Mouse (Mus musculus) liver, embryonic 11.5 days (tissue): Measurements from ENCODE around the gene Slc39a11. TPM values are rescaled to one million over a fixed set of nuclear protein-coding genes. Genes with fewer than 3 reads are reported as not detected.

ENCODE experiments used
- ATAC-seq: fragments of 200-750 bp; cut with Nextera tagmentation; replicated peaks from 2 replicates; pipeline ENCODE4 v1.8.0; 2017; ENCODE audit warnings: moderate number of reproducible peaks, mild to moderate bottlenecking, moderate TSS enrichment, moderate library complexity; ENCODE audit not compliant: low FRiP score
- DNase-seq: peaks from one replicate; pipeline ENCODE4 v3.0.0-alpha.2; 2017; ENCODE audit warnings: low spot score
- H3K27ac ChIP-seq: fragments of 300-500 bp; sonication (generic); 2 replicates; pipeline ENCODE4 v1.5.1; 2014; ENCODE audit warnings: mild to moderate bottlenecking, low read depth, low read length, control low read depth
- H3K27me3 ChIP-seq: fragments of 300-500 bp; sonication (generic); replicated peaks from 2 replicates; pipeline ENCODE4 v1.6.1; 2014; ENCODE audit warnings: low read length, mixed read lengths; ENCODE audit not compliant: control insufficient read depth, insufficient read depth
- H3K36me3 ChIP-seq: fragments of 300-500 bp; sonication (generic); 2 replicates; pipeline ENCODE4 v1.6.1; 2014; ENCODE audit warnings: mild to moderate bottlenecking, low read length, moderate library complexity, mixed read lengths; ENCODE audit not compliant: control insufficient read depth, insufficient read depth
- H3K4me1 ChIP-seq: fragments of 300-500 bp; sonication (generic); replicated peaks from 2 replicates; pipeline ENCODE4 v1.6.1; 2014; ENCODE audit warnings: low read length, mixed read lengths; ENCODE audit not compliant: control insufficient read depth, insufficient read depth
- H3K4me2 ChIP-seq: fragments of 300-500 bp; sonication (generic); 2 replicates; pipeline ENCODE4 v1.6.1; 2014; ENCODE audit warnings: mild to moderate bottlenecking, control low read depth, moderate library complexity
- H3K4me3 ChIP-seq: fragments of 300-500 bp; sonication (generic); 2 replicates; pipeline ENCODE4 v1.5.1; 2014; ENCODE audit warnings: low read depth, low read length, control low read depth
- H3K9ac ChIP-seq: fragments of 300-500 bp; sonication (generic); 2 replicates; pipeline ENCODE4 v1.6.1; 2014; ENCODE audit warnings: low read depth, low read length, control low read depth
- H3K9me3 ChIP-seq: fragments of 300-500 bp; sonication (generic); 2 replicates; pipeline ENCODE4 v1.6.1; 2016; ENCODE audit warnings: low read length, inconsistent platforms, mixed read lengths; ENCODE audit not compliant: control insufficient read depth
- WGBS: fragments of 180-500 bp; shearing (Covaris S2); extraction: QIAGEN DNeasy Blood & Tissue Kit; methylation state at CpG from one replicate; pipeline ENCODE4 v1.1.7; 2014; 5-methylcytosine and 5-hydroxymethylcytosine counted together
- polyA plus RNA-seq: library from polyadenylated mRNA; unstranded; fragments of >200 nt; fragmentation: Nextera tagmentation; extraction: Ambion mirVana; gene quantifications from 2 replicates; pipeline ENCODE4 v1.2.1, GENCODE M21; 2014

Slc39a11 gene
- polyA plus RNA-seq, 1 experiment from 2014 or later, result 20.9 TPM

- H3K4me3 ChIP-seq, result no peak overlapping the region
- ATAC-seq (no peak), DNase-seq (no peak)
- no peaks in the 10 kb centered on the region for H3K27me3 ChIP-seq
- 73% methylated on average over 3 of the region's 3 CpGs for WGBS
- H3K36me3 ChIP-seq, result no peaks in the 10 kb centered on the region; the same call in 1 of the 2 replicates
- H3K9me3 ChIP-seq, result no peaks in the 10 kb centered on the region
- H3K4me2 ChIP-seq, result no peak overlapping the region
- no peak overlapping the region for H3K27ac ChIP-seq
- no peak overlapping the region for H3K9ac ChIP-seq
- no peaks in the 10 kb centered on the region for H3K4me1 ChIP-seq
These were observed 224.4 kb downstream of the Slc39a11 start for GRCm38 (mm10) chr11:113425454-113425853.

GRCm38 (mm10) chr11:113424765-113425164, 225.1 kb downstream of the Slc39a11 start:
- Histone ChIP-seq H3K4me2 (no peak overlapping the region), H3K4me1 (no peaks in the 10 kb centered on the region), H3K9me3 (no peaks in the 10 kb centered on the region), H3K36me3 (no peaks in the 10 kb centered on the region; the same call in 1 of the 2 replicates), H3K4me3 (no peak overlapping the region), H3K27me3 (no peaks in the 10 kb centered on the region), H3K9ac (no peak overlapping the region), H3K27ac (no peak overlapping the region)
- 88% methylated on average over 3 of the region's 4 CpGs for WGBS
- no peak for DNase-seq
- ATAC-seq, result no peak

DNA sequence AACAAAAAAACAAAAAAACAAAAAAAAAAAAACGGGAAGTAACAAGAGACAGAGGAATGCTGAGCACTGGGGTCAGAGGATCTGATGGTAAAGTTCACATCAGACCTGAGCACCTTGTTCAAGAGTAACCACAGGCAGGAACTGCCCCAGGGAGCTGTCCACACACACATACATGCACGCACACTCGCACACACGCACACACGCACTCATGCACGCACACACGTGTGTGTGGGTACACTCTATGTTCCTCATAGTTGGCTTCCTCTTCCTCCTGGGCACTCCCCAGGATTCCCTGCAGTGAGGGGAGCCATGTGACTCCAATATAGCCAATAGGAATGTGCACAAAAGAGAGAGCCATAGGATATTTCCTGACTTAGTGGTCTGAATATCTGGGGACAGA, 227.3 kb downstream of the Slc39a11 start:
- Histone ChIP-seq H3K4me1 (no peaks in the 10 kb centered on the region), H3K9me3 (no peaks in the 10 kb centered on the region), H3K27me3 (no peaks in the 10 kb centered on the region), H3K4me2 (no peak overlapping the region), H3K27ac (no peak overlapping the region), H3K9ac (no peak overlapping the region), H3K4me3 (no peak overlapping the region), H3K36me3 (no peaks in the 10 kb centered on the region; the same call in 1 of the 2 replicates)
- ATAC-seq (no peak), DNase-seq (no peak)
- WGBS, result 87% methylated on average over 7 of the region's 7 CpGs

DNA sequence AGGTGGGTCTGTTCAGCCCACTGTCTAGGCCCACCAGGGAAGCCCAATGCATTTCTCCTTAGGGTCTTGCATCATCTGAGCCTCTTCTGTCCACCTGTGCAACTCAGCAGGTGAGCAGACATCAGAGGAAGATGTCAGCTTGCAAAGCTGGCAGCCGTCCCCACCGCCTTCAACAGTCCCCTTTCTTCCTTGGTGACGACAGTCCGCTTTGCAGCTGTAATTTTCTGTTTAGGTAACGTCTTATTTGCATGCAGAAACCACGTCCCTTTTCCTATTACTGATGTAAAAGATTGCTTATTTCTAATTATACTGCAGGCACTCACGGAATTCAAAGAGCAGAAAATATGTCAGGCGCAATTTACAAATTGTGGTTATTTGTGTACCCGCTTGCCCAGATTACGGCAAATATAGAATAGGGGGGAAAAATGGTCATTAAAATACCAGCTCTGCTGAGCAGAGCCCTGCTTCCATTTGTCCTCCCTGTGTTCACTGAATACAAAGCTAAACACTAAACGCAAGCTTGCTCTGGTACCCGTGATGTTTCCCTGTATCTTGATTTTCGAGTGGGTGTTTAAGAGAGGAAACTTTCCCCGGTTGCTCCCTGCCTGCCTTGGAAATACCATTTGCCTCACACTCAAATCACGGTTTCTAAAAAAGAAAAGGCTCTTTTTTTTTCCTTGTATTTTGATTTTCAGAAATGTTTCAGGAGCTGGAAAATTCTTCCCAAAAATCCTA, 230.8 kb downstream of the Slc39a11 start:
- 84% methylated on average over 15 of the region's 15 CpGs for WGBS
- Histone ChIP-seq H3K9me3 (no peaks in the 10 kb centered on the region), H3K27ac (no peak overlapping the region), H3K9ac (no peak overlapping the region), H3K4me2 (no peak overlapping the region), H3K4me3 (no peak overlapping the region), H3K27me3 (no peaks in the 10 kb centered on the region), H3K36me3 (no peaks in the 10 kb centered on the region; the same call in 1 of the 2 replicates), H3K4me1 (no peaks in the 10 kb centered on the region)
- DNase-seq (no peak), ATAC-seq (no peak)

DNA sequence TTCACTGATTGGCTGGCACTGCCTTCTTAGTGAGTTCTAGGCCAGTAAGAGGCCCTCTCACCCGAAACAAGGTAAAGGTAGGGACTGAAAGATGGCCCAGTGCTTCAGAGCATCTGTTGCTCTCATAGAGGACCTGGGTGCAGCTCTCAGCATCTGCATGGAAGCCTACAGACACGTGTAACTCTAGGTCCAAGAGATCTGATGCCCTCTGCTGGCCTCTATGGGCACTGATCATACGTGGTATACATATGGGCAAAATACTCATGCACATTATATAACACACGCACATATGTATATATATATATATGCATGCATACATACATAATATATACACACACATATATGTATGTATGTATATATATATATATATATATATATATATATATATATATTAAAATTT, 231.9 kb downstream of the Slc39a11 start:
- 68% methylated on average over 4 of the region's 4 CpGs for WGBS
- Histone ChIP-seq H3K4me3 (no peak overlapping the region), H3K9ac (no peak overlapping the region), H3K9me3 (no peaks in the 10 kb centered on the region), H3K27ac (no peak overlapping the region), H3K36me3 (no peaks in the 10 kb centered on the region; the same call in 1 of the 2 replicates), H3K4me1 (no peaks in the 10 kb centered on the region), H3K4me2 (no peak overlapping the region), H3K27me3 (no peaks in the 10 kb centered on the region)
- DNase-seq, result no peak
- ATAC-seq, result no peak

- H3K4me3 ChIP-seq, result no peak overlapping the region
- no peak overlapping the region for H3K27ac ChIP-seq
- no peaks in the 10 kb centered on the region for H3K27me3 ChIP-seq
- ATAC-seq (no peak), DNase-seq (no peak)
- H3K9ac ChIP-seq, result no peak overlapping the region
- no peaks in the 10 kb centered on the region for H3K4me1 ChIP-seq
- H3K36me3 ChIP-seq, result no peaks in the 10 kb centered on the region
- no peak overlapping the region for H3K4me2 ChIP-seq
- H3K9me3 ChIP-seq, result no peaks in the 10 kb centered on the region
- 86% methylated on average over 4 of the region's 4 CpGs for WGBS
These were observed 237.3 kb downstream of the Slc39a11 start for GRCm38 (mm10) chr11:113412545-113412944.

- Histone ChIP-seq H3K4me3 (no peak overlapping the region), H3K27me3 (no peaks in the 10 kb centered on the region), H3K9ac (no peak overlapping the region), H3K9me3 (no peaks in the 10 kb centered on the region), H3K4me2 (no peak overlapping the region), H3K27ac (no peak overlapping the region), H3K4me1 (no peaks in the 10 kb centered on the region), H3K36me3 (no peaks in the 10 kb centered on the region)
- WGBS, result 77% methylated on average over 10 of the region's 10 CpGs
- no peak for DNase-seq
- no peak for ATAC-seq
These were observed 238.1 kb downstream of the Slc39a11 start for GRCm38 (mm10) chr11:113411798-113412197.

DNA sequence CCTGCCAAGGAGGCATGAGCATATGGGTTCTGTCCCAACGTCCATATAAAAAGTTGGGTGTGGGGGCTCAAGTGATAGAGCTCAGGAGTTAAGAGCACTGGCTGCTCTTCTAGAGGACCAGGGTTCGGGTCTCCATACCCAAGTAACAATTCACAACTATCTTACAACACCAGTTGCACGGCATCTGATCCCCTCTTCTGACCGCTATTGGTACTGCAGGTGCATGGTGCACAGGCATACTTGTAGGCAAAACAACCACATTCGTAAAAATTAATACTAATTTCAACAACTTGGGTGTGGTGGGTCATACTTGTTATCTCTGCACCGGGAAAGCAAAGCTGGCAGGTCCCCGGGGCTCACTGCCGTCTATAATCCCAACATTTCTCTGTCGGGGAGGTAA, 240.8 kb downstream of the Slc39a11 start:
- Histone ChIP-seq H3K27me3 (no peaks in the 10 kb centered on the region), H3K9me3 (no peaks in the 10 kb centered on the region), H3K9ac (no peak overlapping the region), H3K4me1 (no peaks in the 10 kb centered on the region), H3K27ac (no peak overlapping the region), H3K4me3 (no peak overlapping the region), H3K36me3 (no peaks in the 10 kb centered on the region), H3K4me2 (no peak overlapping the region)
- DNase-seq (no peak), ATAC-seq (no peak)
- WGBS, result 85% methylated on average over 9 of the region's 9 CpGs

DNA sequence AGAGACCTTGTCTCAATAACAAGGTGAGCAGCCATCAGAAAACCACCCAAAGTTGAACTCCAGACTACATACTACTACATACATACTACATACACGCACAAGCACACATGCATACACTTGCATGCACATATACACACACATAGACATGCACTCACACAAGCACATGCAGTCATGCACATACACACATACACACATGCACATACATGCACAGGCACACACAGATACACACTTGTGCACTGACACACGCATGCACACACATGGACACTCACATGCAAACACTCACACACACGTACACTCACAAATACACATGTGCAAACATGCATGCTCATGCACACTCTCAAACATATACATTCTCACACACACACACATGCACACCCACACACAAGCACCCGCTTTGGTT, 242.4 kb downstream of the Slc39a11 start:
- no peak overlapping the region for H3K9ac ChIP-seq
- 93% methylated on average over 4 of the region's 4 CpGs for WGBS
- H3K4me1 ChIP-seq, result no peaks in the 10 kb centered on the region

More for the DNA sequence above, 242.4 kb downstream of the Slc39a11 start:
- H3K4me3 ChIP-seq, result no peak overlapping the region
- no peak for ATAC-seq
- DNase-seq, result no peak
- no peaks in the 10 kb centered on the region for H3K9me3 ChIP-seq
- H3K27me3 ChIP-seq, result no peaks in the 10 kb centered on the region
- no peak overlapping the region for H3K27ac ChIP-seq
- no peaks in the 10 kb centered on the region for H3K36me3 ChIP-seq
- no peak overlapping the region for H3K4me2 ChIP-seq
